Mouse (Mus musculus) G1E (cell line): ENCODE measurements around the gene Pcsk4.

ENCODE experiments used
- CTCF ChIP-seq: IDR thresholded peaks from 2 replicates; pipeline ENCODE4 v1.5.1; 2012; ENCODE audit warnings: low read depth, low read length, inconsistent platforms, mixed read lengths
- GATA1 ChIP-seq: IDR thresholded peaks from 2 replicates; pipeline ENCODE4 v1.6.1; 2012; ENCODE audit warnings: borderline replicate concordance, low read length, inconsistent platforms, mixed read lengths
- GATA2 ChIP-seq: IDR thresholded peaks from 2 replicates; pipeline ENCODE4 v1.6.1; 2012; ENCODE audit warnings: low read depth, low read length, inconsistent platforms, borderline replicate concordance
- POLR2AphosphoS5 ChIP-seq: IDR thresholded peaks from 2 replicates; pipeline ENCODE4 v1.6.1; 2012; ENCODE audit warnings: low read depth, low read length, inconsistent platforms; ENCODE audit not compliant: insufficient replicate concordance

DNA sequence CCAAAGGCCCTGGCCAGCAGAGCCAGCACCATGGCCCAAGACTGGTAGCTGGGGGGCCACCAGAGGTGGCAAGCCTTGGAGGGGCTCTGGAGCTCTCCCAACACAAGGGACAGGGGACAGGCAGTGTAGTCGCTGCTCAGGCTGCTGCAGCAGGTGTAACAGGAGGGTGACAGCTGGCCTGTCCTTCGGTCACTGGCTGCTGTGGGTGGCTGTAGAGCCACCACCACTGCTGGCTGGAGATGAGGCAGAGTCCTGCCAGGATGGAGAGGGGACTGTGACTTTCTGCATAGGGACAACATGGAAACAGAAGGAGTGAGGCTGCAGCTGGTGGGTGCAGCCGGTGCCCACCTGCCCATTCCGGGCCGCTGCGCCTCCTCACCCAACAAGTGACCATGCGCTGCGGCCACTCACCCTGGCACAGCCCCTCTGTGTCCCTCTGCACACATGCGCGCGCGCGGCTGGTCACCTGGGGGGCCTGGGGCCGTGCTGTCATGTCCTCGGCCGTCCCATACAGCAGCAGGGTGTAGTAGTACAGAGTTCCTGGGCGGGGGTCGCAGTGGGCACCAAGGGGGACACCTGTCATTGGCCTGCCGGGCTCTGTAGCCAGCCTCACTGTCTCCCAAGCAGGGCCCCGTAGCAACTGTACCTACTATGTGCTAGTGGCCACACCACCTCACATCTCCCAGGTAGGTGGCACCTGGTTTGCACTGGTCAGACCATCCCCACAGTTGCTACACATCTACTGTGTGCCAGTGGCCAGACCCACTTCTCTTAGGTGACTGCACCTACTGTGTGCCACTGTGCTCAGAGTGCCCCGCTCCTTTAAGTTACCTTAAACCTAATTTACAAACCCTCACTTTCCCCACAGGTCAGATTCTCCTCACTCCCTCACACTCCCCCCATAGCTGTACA lies 7.4 kb downstream of the Pcsk4 start:
- TF ChIP-seq CTCF (no peak), GATA2 (no peak), GATA1 (no peak), POLR2AphosphoS5 (no peak)
